Mouse (Mus musculus) gastrocnemius, adult 8-10 months (tissue): Measurements from ENCODE around the gene Csad. TPM values are rescaled to one million over a fixed set of nuclear protein-coding genes. Genes with fewer than 3 reads are reported as not detected.
"Not testable (repeated sequence)": the region's sequence is repeated elsewhere in the genome, so short reads cannot be mapped to it uniquely, and the experiment has no call there.

ENCODE experiments used
- DNase-seq, 2 experiments: peaks; one replicate each; pipeline ENCODE4 v3.0.0; 2022; ENCODE audit warnings: low spot score in 2 of 2
- total RNA-seq, 4 experiments: library from RNA; stranded (reverse); gene quantifications; 2 replicates each; pipeline ENCODE4 v1.2.4; 2022

The Csad gene
- total RNA-seq, 4 experiments from 2014 or later, result 5.6 to 8.5 (median 7.6) TPM

DNA sequence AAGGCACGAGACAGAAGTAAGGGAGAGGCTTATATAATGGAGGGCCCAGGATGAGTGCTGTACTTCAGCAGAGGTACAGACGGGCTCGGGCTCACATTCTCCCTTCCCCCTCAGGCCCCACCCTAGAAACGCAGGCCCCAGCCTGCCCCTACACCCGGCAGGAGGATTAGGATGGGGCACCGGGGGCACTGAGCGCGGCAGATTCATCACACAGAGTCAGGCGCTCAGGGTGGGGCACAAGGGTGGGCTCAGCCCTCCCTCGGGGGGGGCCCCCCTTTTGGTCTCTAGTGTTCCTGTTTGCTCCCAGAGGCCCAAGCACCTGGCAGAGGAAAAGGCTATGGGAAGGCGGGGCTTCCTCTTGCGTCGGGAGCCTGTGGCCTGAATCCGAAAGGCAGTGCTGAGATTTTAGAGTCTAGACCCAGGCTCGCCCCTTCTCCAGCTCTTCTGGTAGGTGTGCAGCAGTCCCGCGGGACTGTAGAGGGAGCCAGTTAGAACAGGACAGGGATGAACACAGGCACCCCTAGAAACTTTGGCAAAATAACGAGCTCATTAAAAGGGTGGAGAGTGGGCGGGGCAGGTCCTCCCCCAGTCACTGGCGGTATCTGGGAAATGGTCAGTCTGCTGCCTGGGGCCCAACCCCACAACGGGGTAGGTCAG, 31.0 kb upstream of the Csad start:
- no peak for DNase-seq

DNA sequence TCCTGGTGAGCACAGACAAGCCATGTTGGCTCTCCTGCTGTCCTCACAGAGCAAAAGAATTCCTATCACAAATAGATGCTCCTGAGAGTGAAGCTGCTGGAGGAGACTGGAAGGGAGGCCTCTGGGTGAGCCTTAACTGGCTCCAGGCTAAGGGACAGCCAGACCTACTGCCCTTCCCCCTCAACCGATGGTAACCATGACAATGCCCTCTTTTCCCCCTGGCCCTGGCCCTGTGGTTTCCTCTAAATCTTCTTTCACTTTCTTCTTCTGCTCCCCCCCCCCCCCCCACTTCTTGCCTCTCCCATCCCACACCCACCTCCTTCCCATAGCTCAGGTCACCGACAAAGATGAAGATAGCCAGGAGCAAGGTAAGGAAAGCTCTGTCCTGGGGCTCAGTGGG, 29.4 kb upstream of the Csad start:
- DNase-seq, result no peak

DNA sequence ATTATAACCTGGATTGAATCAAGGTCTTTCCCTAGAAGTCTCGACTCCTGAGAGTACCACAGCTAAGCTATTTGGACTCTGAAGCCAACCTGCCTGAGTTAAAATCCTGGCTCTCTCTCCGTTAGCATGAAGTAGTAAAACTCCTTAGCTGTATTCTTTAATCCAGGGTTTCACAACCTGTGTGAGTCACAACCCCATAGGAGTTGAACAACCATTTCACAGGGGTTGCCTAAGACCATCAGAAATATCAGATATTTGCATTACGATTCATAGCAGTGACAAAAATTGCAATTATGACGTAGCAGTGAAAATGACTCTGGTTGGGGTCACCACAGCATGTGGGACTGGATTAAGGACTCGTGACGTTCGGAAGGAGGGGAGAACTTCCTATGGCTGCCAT, 28.2 kb upstream of the Csad start:
- DNase-seq, result no peak

DNA sequence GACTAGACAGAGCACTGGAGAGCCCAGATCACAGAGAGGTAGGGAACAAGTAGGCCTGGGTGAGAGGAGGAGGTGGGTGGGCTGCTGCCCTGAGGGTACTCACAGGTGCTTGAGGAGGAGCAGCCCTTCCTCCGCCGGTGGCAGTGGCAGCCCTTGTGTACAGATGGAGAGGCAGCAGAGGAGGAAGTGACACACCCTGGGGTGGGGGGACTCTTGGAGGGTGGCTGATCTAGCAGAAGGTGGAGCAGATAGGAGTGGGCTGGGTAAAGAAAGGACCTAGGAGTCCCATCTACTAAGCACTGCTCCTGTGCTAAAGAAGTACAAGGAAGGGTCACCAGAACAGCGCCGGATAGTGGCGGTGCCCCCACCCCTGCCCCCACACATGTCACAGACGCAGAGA, 27.2 kb upstream of the Csad start, which contains the start of gene Itgb7:
Itgb7 (minus strand) TSS at position 197 of the 400 bp plus-strand sequence.
- DNase-seq, result no peak

DNA sequence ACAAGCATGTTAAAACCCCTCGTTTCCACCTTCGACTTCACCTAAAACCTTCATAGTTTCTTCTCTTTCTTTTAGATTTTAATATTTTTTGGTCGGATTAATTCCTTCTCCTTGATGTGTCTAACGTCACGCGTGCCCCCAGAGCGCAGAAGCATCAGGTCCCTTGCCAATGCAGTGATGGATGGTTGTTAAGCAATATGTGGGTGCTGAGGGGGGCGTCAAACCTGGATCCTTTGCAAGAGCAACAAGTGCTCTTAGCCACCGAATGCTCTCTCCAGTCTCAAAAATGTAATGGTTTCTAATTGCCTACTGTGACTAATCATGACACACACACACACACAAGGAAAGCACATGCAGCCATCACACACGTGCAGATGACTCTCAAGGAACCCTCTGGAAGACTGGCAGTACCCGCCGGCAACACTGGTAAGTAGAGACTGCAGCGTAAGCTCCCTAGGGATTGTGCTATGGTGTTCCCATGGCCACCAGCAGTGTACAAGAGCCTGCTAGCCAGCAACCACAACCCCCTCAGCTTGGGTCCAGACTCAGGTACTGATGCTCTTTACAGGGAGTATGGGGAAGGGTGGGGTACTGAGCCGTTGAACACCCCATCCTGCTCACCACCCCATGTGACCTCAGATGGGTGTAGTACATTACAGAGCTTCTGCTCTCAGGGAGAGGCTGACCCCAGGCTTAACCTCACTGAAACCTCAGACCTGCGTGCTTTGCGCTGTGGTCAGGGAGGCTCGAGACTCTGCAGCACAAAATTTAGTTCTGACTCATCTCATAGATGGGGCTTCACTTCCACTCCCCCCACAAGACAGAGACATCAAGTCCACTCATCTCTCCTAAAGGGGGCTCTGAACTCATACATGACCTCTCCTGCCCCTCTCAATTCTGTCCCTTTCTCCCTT, 26.1 kb upstream of the Csad start:
- no peak for DNase-seq

DNA sequence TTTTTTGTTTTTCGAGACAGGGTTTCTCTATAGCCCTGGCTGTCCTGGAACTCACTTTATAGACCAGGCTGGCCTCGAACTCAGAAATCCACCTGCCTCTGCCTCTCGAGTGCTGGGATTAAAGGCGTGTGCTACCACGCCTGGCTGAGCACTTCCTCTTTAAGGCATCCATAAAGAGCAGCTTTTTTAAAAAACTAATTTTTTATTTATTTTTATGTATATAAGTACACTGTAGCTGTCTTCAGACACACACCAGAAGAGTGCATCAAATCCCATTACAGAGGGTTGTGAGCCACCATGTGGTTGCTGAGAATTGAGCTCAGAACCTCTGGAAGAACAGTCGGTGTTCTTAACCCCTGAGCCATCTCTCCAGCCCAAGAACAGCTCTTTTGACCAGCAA, 21.1 kb upstream of the Csad start:
- DNase-seq, result not testable (repeated sequence)

DNA sequence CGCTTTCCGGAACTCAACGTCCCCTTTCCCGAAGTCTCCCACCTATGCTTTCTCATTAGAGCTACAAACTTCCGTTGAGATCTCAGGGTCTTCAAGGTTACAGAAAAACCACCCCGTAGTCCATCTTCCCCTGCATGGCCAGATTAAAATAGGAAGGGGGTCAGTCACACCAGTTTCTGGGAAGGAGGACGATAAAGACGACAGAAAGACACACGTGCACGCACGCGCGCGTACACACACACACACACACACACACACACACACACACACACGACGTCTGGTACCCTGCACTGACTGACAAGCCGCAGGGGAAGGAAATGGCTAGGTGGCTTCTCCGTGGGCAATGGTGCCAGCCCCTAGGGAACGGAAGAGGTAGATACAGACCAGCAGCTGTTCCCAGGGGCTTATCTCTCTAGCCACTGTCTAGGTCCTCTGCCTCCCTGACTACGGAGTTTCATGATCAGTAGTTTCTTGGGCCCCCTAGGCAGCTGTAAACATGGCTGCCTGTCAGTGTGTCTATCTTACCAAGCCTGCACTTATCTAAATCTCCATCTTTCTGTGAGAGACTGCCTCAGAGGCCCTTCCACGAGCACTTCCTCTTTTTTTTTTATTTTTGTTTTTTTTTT, 20.6 kb upstream of the Csad start:
- DNase-seq, result no peak

DNA sequence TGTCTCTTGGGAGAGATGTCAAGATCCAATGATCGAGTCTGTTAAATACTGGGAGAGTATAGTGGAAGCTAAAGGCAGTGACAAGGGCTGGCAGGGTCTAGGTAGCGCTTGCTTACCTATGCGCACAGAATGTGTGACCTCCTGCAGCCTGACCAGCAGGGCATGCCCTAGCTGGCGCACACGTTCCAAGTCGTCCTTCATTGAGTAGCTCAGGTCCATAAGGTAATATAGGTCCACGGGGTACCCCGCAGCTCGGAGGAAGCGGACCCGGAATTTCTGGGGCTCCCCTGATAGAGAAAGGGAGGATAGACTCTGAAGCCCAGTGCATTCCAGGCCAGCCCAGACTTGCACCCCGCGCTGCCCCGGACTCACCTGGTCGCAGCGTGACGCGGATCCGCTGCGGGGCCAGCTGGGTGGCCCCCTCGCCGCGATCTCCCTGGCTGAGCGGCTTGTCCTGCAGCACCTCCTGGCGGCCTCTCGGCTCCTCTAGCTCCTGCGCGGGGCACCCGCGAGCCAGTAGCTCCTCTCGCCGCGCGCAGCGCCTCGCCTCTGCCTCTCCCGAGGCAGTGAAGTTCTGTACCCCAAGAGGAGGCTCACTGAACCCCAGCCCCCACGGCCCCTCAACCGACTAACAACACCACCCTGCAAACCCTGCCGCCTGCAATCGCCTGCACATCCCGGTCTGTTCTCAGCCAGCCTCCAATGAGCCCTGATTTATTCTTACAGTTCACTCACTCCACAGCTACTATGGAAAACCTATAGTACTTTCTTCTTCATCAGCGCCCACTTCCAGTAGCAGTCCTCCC, 19.9 kb upstream of the Csad start:
- DNase-seq, result peak; percentile 61 to 69

DNA sequence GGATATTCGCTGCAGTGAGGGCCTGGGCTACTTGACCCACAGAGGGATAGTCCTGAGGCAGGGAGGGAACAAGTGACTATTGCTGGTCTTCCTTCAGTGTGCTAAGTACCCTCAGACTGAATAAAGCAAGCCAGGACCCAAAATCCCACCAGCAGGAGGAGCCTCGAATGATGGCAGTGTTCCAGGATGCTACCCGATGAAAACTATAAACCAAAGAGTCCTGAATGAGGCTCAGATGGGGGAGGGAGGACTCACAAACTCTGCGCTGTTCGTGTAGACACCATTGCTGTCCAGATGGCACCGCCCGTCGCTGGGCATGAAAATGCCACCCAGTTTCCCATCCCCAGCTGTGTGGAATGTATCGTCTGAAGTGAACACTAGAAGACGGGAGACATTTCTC, 17.9 kb upstream of the Csad start:
- DNase-seq, result no peak

DNA sequence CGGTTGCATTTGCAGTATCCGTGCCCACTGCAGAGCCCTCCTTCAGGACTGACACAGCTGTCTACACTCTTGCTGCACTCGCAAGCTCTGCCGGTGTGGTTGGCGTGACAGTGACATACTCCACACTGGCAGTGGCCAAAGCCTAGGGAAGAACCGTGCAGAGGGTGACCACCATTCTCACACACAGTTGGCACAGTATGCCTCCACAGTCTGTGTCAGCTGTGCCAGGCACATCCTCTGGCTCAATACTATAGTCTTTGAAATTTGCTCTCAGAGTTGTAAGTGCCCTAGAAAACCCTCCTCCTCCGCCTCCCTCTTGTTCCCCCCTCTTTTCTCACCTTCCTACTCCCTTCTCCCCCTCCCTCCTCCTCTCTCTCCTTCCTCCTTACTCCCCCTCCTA, 12.8 kb upstream of the Csad start:
- no peak for DNase-seq

DNA sequence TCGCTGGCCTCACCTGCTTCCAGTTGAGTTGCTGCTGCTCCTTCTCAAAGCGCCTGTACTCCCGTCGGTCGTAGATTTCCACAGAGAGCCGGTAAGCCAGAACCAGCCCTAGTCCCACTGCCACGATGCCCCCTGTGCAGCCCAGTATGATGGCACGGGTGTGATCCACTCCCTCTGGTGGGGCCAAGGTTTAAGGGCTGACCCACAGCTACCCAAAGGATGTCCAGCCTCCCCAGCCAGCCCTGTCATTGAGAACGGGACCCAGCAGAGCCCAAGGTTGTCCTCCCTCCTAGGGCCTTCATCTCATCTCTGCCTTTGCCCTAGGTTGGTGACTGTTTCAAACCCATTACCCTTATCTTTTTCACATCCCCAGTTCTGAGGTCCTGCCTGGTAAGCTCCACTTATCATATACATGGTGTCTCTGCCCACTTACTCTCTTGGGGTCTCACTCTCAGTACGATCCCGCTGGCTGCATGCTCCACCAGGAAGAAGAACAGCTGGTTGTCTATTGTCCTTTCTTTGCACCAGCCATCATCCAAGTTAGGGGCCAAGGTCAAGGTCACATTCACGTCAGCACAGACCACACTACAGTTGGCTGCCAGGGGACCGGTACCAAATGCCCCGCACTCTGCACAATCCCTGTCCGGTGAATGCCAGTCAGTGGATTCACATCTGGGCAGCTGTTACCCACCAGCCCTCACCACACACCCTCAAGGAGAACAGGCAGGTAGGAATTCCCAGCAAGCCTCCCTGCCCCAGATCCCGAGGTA, 12.1 kb upstream of the Csad start:
- DNase-seq, result no peak

DNA sequence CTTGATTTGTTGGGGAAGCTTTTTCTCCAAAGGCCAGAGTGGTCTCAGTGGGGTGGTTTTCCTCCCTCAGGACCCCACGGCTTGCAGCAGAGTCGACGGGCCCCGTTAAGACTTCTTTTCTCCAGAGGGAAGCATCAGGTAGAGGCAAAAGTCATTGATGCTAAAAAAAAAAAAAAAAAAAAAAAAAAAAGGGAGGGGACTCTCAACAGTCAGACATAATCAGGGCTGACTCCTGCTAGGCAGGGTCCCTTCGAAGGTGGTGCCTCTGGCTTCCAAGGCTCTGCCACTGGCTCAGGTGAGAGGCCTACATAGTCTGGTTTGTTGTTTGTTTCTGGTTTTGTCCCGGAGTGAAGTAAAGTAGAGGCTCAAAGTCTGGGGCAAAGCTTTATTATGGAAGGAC, 11.1 kb upstream of the Csad start:
- DNase-seq, result no peak

DNA sequence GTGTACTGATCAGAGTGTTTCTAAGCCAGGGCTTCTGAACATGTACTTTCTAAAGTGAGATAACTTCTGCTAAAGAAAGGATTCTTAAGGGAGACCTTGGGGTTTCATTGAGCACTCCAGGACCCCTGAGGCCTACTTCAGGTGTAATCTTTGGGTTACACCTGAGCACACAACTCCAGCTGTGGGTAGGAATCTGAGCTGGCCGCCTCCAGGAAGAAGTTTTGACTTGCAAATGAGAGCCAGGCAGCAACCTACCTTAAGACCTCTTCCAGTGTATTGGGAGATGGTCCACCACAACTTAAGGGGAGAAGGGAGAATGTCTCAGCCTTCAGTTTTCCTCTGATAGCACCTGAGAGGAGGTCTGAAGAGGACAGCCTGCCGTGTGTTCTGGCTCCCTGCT, 9.6 kb upstream of the Csad start:
- DNase-seq, result no peak

DNA sequence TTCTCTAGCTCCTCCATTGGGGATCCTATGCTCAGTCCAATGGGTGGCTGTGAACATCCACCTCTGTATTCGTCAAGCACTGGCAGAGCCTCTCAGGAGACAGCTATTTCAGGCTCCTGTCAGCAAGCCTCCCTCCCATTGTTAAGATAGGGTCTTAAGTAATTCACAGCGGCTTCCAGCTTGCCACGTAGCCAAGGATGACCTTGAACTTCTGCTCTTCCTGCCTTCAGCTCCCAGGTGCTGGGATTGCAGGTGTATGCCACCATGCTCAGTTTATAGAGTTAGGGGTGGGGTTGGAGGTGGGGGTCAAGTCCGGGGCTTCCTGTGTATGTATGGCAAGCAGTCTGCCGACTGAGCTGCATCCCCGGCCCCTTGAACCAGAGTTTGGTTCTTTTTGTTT, 7.4 kb upstream of the Csad start:
- DNase-seq, result no peak

DNA sequence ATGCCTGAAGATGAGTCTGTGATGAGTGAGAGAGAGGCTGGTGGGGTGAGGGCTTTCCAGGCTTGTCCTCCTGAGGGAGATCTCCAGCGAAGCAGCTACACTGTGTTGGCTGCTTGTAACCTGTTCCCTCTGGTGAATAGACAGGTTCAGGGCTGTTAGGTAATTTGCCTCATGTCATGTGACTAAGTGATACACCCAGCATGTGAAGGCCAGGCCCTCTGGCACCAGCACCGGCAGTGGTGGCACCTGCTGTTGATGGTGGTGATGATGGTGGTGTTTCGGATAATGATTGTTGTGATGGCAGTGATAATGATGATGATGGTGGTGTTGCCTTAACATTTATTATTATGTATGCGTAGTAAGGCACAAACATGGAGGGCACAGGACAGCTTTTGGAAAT, 6.3 kb upstream of the Csad start:
- no peak for DNase-seq

DNA sequence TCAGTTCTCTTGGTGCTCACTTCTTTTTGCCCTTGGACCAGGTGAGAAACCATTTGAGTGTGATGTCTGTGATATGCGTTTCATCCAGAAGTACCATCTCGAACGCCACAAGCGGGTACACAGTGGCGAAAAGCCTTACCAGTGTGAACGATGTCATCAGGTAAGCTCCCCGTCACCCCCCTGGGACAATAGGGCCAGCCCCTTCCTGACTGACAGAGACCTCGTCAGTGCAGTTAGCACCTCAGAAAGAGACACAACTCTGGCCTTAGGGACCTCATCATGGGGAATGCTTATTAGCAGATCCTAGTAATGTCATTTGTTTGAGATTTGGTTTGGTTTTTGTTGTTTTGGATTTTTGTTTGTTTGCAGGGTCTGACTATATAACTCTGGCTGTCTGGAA, 4.6 kb upstream of the Csad start:
- DNase-seq, result no peak

DNA sequence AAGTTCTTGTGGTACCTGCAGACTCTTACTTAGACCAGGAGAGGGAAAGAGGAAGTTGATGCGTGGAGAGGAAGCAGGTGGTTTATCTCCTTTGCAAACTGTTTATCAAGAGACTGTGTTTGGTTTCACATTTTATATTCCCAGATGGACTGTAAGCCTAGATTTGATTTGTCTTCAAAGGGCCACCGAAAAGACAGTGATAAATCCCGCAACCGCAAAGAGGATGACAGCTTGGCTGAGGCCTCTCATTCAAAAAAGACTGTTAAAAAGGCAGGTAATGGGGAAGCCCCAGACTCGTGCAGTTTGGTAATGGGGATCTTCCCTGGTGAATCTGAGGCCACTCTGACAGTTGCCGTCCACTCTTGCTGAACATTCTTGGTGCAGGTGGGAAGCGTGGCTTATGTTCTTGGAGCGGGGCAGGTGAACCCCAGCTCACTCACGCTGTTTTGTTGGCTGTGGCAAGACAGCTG, 3.6 kb upstream of the Csad start:
- no peak for DNase-seq

DNA sequence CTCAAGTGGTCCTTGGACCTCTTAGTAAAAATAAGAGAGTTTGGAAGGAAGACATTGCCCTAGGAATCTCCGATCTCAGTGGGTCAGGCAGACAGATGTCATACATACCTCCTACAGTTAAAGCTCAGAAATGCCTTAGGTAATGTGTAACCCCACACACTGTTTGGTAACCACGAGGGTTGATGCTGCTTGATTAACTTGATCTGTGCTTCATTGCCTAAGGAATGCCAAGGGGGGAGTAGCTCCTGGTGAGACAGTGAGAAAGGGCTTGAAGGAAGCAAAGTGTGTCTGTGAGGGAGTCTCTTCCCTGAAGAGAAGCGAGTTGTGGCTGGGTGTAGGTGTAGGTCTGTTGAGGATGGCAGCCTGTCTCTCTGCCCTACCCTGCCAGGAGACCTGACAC, 2.8 kb upstream of the Csad start:
- no peak for DNase-seq

DNA sequence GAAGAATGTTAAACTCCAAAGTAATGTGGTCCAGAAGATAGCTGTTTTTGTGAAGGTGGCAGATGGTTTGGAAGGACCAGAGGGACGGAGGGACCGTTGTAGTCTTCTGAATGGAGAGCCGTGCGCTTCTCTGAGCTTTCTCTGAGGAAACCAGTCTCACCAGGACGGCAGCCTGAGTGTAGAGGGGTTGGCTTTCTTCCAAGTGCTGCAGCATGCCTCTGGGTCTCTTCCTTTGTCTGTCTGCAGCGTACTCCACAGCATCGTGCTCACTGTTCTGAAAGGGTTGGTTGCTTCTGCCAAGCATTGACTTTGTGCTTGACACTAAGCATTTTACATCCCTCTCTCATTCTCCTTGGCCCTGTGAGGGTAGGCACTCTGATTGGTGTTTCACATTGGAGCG, 1.3 kb upstream of the Csad start:
- DNase-seq, result no peak

DNA sequence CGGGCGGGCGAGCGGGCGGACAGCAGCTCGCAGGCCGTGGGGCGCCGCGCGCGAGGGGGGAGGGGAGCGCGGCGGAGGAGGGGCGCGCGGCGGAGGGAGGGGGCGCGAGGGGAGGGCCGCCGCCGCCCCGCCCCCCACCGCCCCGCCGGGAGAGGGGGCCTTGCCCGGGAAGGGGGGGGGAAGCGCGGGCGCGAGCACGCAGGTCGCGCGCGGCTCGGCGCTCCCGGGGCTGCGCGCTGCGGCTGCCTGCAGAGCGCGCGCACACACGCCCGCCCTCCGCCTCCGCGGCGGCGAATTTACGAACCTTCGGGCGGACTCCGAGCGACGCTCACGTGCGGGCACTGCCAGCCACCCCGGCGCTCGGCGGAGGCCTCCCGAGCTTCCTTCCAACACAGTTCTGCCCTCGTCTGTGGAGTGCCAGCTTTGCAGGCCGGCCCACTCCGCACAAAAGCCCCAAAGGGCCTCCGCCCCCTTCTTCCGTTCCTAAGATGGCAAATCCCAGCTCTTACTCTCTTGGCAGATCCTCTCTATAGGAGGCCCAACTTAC, 616 bp downstream of the Csad start:
- DNase-seq, result peak; percentile 24 to 43
